Mouse (Mus musculus): ENCODE measurements at regions not wholly inside any gene's neighbourhood (a gene's known extent, or its start where the extent isn't known, plus 50 kb on each side); places are given as distances from the start of the nearest gene placed in this dataset.
"Not testable (repeated sequence)": the region's sequence is repeated elsewhere in the genome, so short reads cannot be mapped to it uniquely, and the experiment has no call there.

DNA sequence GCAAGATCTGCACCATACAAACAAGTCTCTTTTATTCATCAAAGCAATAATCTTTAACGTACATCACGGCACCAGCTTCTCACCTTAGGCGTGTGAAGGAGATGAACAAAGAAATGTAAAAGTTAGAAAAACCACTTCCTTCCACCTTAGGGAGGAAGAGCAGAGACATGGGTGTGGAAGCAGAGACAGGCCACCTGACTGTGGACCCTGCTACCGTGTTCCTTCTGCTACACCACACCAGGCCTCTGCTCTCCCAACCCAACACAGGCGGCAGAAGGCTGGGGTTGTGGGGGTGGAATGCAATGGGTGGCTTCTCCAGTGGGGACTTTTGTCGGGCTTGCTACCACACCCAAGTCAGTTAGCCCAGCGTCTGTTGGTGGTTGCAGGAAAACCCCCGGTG is 540.2 kb upstream of the Gm10131 start:
- no peak overlapping the region for H3K4me3 ChIP-seq (ENCODE audit: low read depth, low read length)
- no peaks in the 10 kb centered on the region for H3K4me1 ChIP-seq (replicated peaks; ENCODE audit: control insufficient read depth, insufficient read depth, low read length)
- no peak overlapping the region for H3K27ac ChIP-seq (ENCODE audit: low read depth, low read length)
- DNase-seq (ENCODE audit: low spot score) (no peak), ATAC-seq (replicated peaks; ENCODE audit: low FRiP score) (no peak)
- WGBS = 83% methylated on average over 8 of the region's 8 CpGs
- H3K4me2 ChIP-seq = no peak overlapping the region
- peaks cover 3% of the 10 kb centered on the region; the same call in 1 of the 2 replicates for H3K9me3 ChIP-seq (ENCODE audit: control insufficient read depth, low read length)
- no peaks in the 10 kb centered on the region for H3K36me3 ChIP-seq (ENCODE audit: control insufficient read depth, insufficient read depth, low read length)
- H3K27me3 ChIP-seq (replicated peaks; ENCODE audit: control insufficient read depth, insufficient read depth, low read length) = no peaks in the 10 kb centered on the region
- H3K9ac ChIP-seq (ENCODE audit: low read depth, low read length) = no peak overlapping the region

DNA sequence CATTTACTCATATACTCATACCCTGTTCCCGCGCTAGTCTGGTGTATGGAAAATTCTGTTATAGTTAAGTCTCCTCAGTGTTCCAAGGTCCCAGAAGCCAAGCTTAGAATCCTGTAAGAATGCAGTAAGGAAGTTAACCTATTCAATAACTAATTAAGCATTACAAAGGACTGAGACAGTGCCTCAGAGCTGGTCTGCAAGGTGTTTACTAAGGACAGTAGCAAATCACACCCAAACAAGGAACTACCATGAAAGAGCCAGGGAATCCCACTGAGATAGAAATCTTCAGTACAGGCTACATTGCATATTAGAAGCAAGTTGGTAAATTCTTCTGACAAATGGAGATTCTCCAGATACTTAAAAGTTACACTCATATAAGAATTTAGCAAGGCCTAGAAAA is 516.7 kb upstream of the Gm10131 start:
- not testable (repeated sequence) for H3K36me3 ChIP-seq (ENCODE audit: control insufficient read depth, insufficient read depth, low read length); H3K9ac ChIP-seq (ENCODE audit: low read depth, low read length); H3K27me3 ChIP-seq (replicated peaks; ENCODE audit: control insufficient read depth, insufficient read depth, low read length); H3K4me1 ChIP-seq (replicated peaks; ENCODE audit: control insufficient read depth, insufficient read depth, low read length); H3K9me3 ChIP-seq (ENCODE audit: control insufficient read depth, low read length); H3K4me2 ChIP-seq; ATAC-seq (replicated peaks; ENCODE audit: low FRiP score); H3K4me3 ChIP-seq (ENCODE audit: low read depth, low read length); H3K27ac ChIP-seq (ENCODE audit: low read depth, low read length); DNase-seq (ENCODE audit: low spot score)
- WGBS = 90% methylated on average over 2 of the region's 2 CpGs

DNA sequence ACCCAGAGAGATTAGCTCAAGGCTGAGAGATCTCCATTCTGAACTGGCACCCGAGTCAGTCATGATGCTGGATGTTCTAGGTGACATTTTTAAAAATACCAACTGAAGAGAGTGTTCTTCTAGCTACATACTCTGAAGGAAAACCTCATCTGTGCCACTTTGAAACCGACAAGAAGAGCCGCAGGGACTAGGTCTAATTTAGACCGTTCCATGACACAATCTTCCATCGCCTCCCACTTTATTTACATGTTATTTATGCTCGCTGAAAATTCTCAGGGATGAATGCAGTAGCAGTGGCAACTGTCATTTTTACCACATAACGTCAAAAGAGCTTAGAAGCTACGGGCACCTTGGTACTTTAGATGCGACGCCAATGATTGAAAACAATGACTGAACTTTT is 514.1 kb upstream of the Gm10131 start:
- 82% methylated on average over 10 of the region's 10 CpGs for WGBS

DNA sequence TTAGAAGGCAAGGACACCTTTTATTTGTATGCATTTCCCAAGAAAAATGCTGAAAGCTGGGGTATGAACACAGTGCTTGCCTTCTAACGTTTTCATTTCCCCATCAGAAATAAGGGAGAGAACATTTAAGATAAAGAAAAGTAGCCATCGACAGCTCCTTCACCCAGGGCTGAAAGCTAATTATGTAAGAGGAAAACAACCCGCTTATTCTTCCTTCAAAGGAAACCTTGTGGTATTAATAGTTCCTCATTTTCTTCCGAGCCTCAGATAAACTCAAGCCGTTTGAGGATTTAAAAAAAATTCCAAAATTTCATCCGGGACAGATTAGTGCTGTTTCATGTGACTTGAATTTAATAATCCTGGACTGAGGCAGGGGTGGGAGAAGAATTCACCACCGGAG is 512.2 kb upstream of the Gm10131 start:
- WGBS = 38% methylated on average over 7 of the region's 7 CpGs
- no peak overlapping the region for H3K4me2 ChIP-seq
- H3K9me3 ChIP-seq (ENCODE audit: control insufficient read depth, low read length) = no peaks in the 10 kb centered on the region
- H3K27ac ChIP-seq (ENCODE audit: low read depth, low read length) = no peak overlapping the region
- H3K36me3 ChIP-seq (ENCODE audit: control insufficient read depth, insufficient read depth, low read length) = no peaks in the 10 kb centered on the region
- no peaks in the 10 kb centered on the region for H3K4me1 ChIP-seq (replicated peaks; ENCODE audit: control insufficient read depth, insufficient read depth, low read length)
- H3K4me3 ChIP-seq (ENCODE audit: low read depth, low read length) = no peak overlapping the region
- H3K27me3 ChIP-seq (replicated peaks; ENCODE audit: control insufficient read depth, insufficient read depth, low read length) = no peaks in the 10 kb centered on the region
- no peak overlapping the region for H3K9ac ChIP-seq (ENCODE audit: low read depth, low read length)
- no peak for ATAC-seq (replicated peaks; ENCODE audit: low FRiP score)
- DNase-seq (ENCODE audit: low spot score) = no peak

More for the DNA sequence above, 514.1 kb upstream of the Gm10131 start:
- no peak overlapping the region for H3K4me3 ChIP-seq (ENCODE audit: low read depth, low read length)
- H3K27ac ChIP-seq (ENCODE audit: low read depth, low read length) = no peak overlapping the region
- no peaks in the 10 kb centered on the region for H3K27me3 ChIP-seq (replicated peaks; ENCODE audit: control insufficient read depth, insufficient read depth, low read length)
- H3K4me2 ChIP-seq = no peak overlapping the region
- no peak for DNase-seq (ENCODE audit: low spot score)
- no peak for ATAC-seq (replicated peaks; ENCODE audit: low FRiP score)
- no peak overlapping the region for H3K9ac ChIP-seq (ENCODE audit: low read depth, low read length)
- no peaks in the 10 kb centered on the region for H3K36me3 ChIP-seq (ENCODE audit: control insufficient read depth, insufficient read depth, low read length)
- H3K4me1 ChIP-seq (replicated peaks; ENCODE audit: control insufficient read depth, insufficient read depth, low read length) = no peaks in the 10 kb centered on the region
- no peaks in the 10 kb centered on the region for H3K9me3 ChIP-seq (ENCODE audit: control insufficient read depth, low read length)

DNA sequence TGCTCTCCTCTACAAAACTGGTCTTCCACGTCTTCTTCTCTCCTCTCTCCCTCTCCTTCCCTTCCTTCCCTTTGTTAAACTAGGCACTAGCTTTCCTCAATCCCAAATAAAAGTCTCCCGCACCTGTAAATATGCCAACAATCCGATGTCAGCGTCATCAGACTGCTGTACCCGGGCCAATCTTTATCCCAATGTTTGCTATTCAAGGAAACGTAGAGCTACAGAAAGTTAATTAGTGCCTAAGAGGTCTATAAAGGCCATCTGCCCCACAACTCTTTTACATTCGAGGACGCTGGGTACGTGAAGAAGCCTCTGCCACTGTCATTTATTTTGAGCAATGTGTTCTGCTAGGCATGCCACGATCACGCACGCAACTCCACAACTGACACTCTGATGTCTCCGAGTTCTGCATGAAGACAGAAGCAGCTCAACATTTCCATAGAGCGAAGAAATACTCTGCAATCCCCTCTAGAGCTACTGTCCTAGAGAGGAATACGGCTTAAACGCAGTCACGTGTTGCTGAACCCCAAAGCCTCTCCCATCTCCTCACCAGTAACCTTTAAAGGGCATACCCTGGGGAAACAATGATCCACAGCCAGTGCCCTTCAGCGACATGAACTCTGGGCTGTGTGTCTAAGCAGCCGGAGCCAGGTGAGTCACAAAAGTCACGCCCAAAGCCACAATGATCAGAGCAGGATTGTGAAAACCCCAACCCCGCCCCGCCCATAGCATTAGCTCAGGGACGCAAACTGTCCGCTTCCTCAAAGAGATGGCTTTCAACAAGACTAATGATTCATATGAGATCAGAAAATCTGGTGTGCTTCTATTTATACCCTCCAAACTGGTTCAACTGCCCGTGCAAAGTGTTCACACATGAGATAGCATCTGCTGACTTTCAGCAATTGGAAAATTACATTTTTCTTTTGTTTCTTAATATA is 510.9 kb upstream of the Gm10131 start:
- no peak overlapping the region for H3K27ac ChIP-seq (ENCODE audit: low read depth, low read length)
- WGBS = 69% methylated on average over 25 of the region's 25 CpGs
- H3K4me3 ChIP-seq (ENCODE audit: low read depth, low read length) = no peak overlapping the region
- no peaks in the 10 kb centered on the region for H3K27me3 ChIP-seq (replicated peaks; ENCODE audit: control insufficient read depth, insufficient read depth, low read length)
- ATAC-seq (replicated peaks; ENCODE audit: low FRiP score) = no peak
- H3K4me2 ChIP-seq = no peak overlapping the region
- H3K9me3 ChIP-seq (ENCODE audit: control insufficient read depth, low read length) = no peaks in the 10 kb centered on the region
- no peak for DNase-seq (ENCODE audit: low spot score)
- no peaks in the 10 kb centered on the region for H3K36me3 ChIP-seq (ENCODE audit: control insufficient read depth, insufficient read depth, low read length)
- no peak overlapping the region for H3K9ac ChIP-seq (ENCODE audit: low read depth, low read length)
- H3K4me1 ChIP-seq (replicated peaks; ENCODE audit: control insufficient read depth, insufficient read depth, low read length) = no peaks in the 10 kb centered on the region

DNA sequence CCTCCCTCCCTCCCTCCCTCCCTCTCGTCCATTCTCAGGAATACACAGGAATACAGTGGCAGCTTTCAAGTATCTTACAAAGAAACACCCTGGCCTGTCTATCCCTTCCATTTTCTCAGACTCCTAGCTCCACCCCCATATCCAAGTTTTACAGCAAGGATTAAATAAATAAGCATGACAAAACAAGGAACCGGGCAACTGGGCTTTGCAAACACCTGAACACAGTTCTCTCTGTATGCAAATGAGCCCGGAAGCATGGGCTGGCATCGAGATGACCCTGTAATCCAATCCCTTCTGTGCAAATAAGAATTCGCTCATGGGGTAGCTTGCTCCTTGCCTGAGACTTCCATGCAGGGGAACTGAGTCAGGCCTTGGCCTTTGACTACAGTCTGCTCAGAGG is 506.5 kb upstream of the Gm10131 start:
- 56% methylated on average over 4 of the region's 5 CpGs for WGBS
- Histone ChIP-seq H3K4me1 (replicated peaks; ENCODE audit: control insufficient read depth, insufficient read depth, low read length) (no peaks in the 10 kb centered on the region), H3K36me3 (ENCODE audit: control insufficient read depth, insufficient read depth, low read length) (no peaks in the 10 kb centered on the region), H3K9ac (ENCODE audit: low read depth, low read length) (no peak overlapping the region), H3K27ac (ENCODE audit: low read depth, low read length) (no peak overlapping the region), H3K9me3 (ENCODE audit: control insufficient read depth, low read length) (no peaks in the 10 kb centered on the region), H3K4me3 (ENCODE audit: low read depth, low read length) (no peak overlapping the region), H3K27me3 (replicated peaks; ENCODE audit: control insufficient read depth, insufficient read depth, low read length) (no peaks in the 10 kb centered on the region), H3K4me2 (no peak overlapping the region)
- ATAC-seq (replicated peaks; ENCODE audit: low FRiP score) = no peak
- DNase-seq (ENCODE audit: low spot score) = no peak

DNA sequence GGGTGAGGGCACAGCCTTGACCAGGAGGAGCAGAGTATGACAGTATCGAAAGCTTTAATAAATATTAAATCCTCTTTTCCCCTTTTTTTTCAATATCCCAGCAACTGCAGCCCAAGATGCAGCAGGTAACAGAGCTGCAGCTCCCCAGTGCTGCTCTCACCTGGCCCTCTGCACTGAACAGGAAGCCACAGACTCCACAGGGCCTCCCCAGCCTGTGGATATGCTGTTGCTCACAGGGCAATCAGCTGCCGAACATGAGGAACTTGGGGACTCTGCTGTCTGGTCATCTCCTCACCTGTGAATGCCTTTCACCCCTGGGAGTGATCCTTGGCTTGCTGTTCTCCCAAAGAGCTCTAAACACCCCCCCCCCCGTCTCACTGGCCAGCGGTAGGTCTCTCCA is 503.4 kb upstream of the Gm10131 start:
- no peaks in the 10 kb centered on the region for H3K36me3 ChIP-seq (ENCODE audit: control insufficient read depth, insufficient read depth, low read length)
- no peak overlapping the region for H3K4me3 ChIP-seq (ENCODE audit: low read depth, low read length)
- 72% methylated on average over 4 of the region's 4 CpGs for WGBS
- H3K27ac ChIP-seq (ENCODE audit: low read depth, low read length) = no peak overlapping the region
- no peaks in the 10 kb centered on the region for H3K27me3 ChIP-seq (replicated peaks; ENCODE audit: control insufficient read depth, insufficient read depth, low read length)
- no peaks in the 10 kb centered on the region for H3K4me1 ChIP-seq (replicated peaks; ENCODE audit: control insufficient read depth, insufficient read depth, low read length)
- DNase-seq (ENCODE audit: low spot score) (no peak), ATAC-seq (replicated peaks; ENCODE audit: low FRiP score) (no peak)
- no peak overlapping the region for H3K9ac ChIP-seq (ENCODE audit: low read depth, low read length)
- H3K9me3 ChIP-seq (ENCODE audit: control insufficient read depth, low read length) = no peaks in the 10 kb centered on the region
- no peak overlapping the region for H3K4me2 ChIP-seq

DNA sequence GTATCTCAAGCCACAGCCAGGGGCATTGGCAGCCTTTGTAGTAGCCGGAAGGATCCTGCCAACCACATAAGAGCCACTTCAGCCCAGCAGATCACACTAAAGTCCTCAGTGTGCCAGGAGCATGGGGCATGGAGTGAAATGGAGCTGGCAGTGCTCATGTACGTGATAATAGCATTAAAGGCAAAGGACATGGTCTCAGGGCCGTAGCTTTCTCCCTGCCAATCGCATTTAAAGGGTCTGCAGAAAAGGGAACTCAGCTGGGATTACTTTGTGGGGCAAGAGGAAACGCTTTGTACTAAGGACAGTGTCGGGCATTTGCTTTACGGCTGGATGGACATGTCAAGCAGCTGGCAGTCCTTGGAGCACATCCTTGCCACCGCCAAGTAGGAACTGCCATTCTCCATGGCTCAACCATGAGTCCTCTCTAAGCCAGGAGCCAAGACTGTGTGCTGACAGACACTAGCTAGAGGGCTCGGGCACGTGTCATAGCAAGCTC is 502.5 kb upstream of the Gm10131 start:
- H3K9me3 ChIP-seq (ENCODE audit: control insufficient read depth, low read length) = no peaks in the 10 kb centered on the region
- 67% methylated on average over 10 of the region's 10 CpGs for WGBS
- no peak overlapping the region for H3K4me3 ChIP-seq (ENCODE audit: low read depth, low read length)
- no peaks in the 10 kb centered on the region for H3K36me3 ChIP-seq (ENCODE audit: control insufficient read depth, insufficient read depth, low read length)
- no peaks in the 10 kb centered on the region for H3K27me3 ChIP-seq (replicated peaks; ENCODE audit: control insufficient read depth, insufficient read depth, low read length)
- H3K9ac ChIP-seq (ENCODE audit: low read depth, low read length) = no peak overlapping the region
- no peak for DNase-seq (ENCODE audit: low spot score)
- H3K27ac ChIP-seq (ENCODE audit: low read depth, low read length) = no peak overlapping the region
- H3K4me2 ChIP-seq = no peak overlapping the region
- H3K4me1 ChIP-seq (replicated peaks; ENCODE audit: control insufficient read depth, insufficient read depth, low read length) = no peaks in the 10 kb centered on the region
- ATAC-seq (replicated peaks; ENCODE audit: low FRiP score) = no peak

DNA sequence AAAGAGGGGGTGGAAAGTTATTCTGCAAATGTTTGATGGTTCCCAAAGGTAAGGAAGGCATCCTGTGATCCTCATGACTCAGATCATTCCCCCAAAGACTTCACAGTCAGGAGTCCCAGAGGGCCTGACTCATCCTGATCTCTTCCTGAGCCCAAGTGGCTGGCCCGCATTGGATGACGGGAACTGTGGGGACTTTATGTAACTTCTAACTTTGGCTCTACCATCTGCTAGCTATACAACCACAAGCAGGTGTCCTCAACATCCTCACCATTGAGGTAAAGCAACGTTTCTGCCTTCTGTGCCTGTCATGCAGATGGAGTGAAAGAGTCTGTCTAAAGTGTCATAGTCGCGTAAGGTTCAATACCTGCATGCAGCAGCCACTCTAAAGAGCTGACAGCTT is 501.6 kb upstream of the Gm10131 start:
- Histone ChIP-seq H3K4me1 (replicated peaks; ENCODE audit: control insufficient read depth, insufficient read depth, low read length) (no peaks in the 10 kb centered on the region), H3K9me3 (ENCODE audit: control insufficient read depth, low read length) (no peaks in the 10 kb centered on the region), H3K27ac (ENCODE audit: low read depth, low read length) (no peak overlapping the region), H3K9ac (ENCODE audit: low read depth, low read length) (no peak overlapping the region), H3K4me3 (ENCODE audit: low read depth, low read length) (no peak overlapping the region), H3K4me2 (no peak overlapping the region), H3K36me3 (ENCODE audit: control insufficient read depth, insufficient read depth, low read length) (no peaks in the 10 kb centered on the region), H3K27me3 (replicated peaks; ENCODE audit: control insufficient read depth, insufficient read depth, low read length) (no peaks in the 10 kb centered on the region)
- 75% methylated on average over 5 of the region's 5 CpGs for WGBS
- DNase-seq (ENCODE audit: low spot score) = no peak
- ATAC-seq (replicated peaks; ENCODE audit: low FRiP score) = no peak

Measured in liver, embryonic 11.5 days (tissue).